Mouse (Mus musculus) cerebellum, postnatal 25 days (tissue): ENCODE results near the gene A830031A19Rik.

Experiments
- DNase-seq, 2 experiments: peaks; one replicate each; pipeline ENCODE4 v3.0.0; 2021; ENCODE audit warnings: mixed read lengths in 2 of 2

Gene A830031A19Rik

DNA sequence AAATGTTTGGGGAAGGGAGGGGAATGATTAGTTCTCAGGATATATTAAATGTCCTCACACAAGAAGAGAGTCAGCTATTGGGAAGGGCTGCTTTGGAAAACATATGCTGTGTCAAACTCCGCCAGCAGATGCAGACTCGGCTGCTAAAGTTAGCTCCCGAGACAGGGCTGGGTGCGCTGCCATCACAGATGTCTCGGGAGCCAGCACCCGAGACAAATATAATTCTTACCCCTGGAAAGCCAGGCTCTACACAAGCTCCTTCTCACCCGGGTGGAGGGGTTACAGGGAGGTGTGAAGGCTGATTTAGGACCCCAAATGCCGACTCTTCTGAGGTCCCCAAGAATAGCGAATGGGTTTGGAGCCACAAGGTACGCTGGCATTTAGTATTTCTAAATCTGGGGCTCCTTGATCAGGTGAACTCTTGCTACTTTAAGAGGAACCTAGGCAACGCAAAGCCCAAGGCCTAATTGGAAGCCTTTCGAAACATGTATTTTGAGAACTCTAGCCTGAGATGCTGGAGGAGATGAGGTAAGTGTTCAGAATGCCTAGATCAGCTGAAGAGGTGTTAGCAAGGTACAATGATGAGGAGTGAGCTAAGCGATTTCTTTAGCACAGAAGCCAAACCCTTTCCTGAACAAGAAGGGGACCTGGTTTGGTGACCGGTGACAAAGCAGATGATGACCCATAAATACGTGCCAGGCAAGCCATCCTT lies 69.3 kb downstream of the A830031A19Rik start:
- no peak for DNase-seq

DNA sequence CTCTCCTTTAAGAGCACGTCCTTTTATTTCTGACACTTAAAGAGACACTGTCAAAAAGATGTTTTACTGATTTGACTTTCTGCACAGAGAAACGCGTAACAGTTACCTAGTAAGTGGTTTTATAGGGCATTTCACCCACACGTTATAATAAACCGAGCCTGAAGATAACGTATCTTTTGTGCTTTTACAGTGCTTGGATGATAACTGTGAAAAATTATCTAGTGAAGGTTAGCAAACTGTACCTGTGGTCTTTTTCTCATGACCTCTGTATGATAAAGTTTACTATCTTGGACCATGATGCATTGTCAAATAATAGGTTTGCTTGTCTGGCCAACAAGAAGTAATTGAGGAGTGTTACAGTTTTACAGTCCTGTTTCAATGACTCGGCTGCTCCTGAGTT lies 74.2 kb downstream of the A830031A19Rik start:
- no peak for DNase-seq
